Mouse (Mus musculus) midbrain, embryonic 14.5 days (tissue): ENCODE measurements around the gene Lrrc7. TPM values are rescaled to one million over a fixed set of nuclear protein-coding genes. Genes with fewer than 3 reads are reported as not detected.

Experiments used
- ATAC-seq: fragments of 200-750 bp; cut with Nextera tagmentation; 2 replicates; pipeline ENCODE4 v1.8.0; 2017; ENCODE audit warnings: moderate number of reproducible peaks, moderate library complexity; ENCODE audit not compliant: low FRiP score, low TSS enrichment
- DNase-seq: peaks from one replicate; pipeline ENCODE4 v3.0.0-alpha.2; 2015
- H3K27ac ChIP-seq: fragments of 300-500 bp; sonication (generic); replicated peaks from 2 replicates; pipeline ENCODE4 v1.5.1; 2014; ENCODE audit warnings: mild to moderate bottlenecking, low read depth, low read length, moderate library complexity
- H3K27me3 ChIP-seq: fragments of 300-500 bp; sonication (generic); 2 replicates; pipeline ENCODE4 v1.6.1; 2014; ENCODE audit warnings: low read length, control low read depth, mixed read lengths; ENCODE audit not compliant: control insufficient read depth, insufficient read depth
- H3K36me3 ChIP-seq: fragments of 300-500 bp; sonication (generic); 2 replicates; pipeline ENCODE4 v1.6.1; 2014; ENCODE audit warnings: low read length, control low read depth; ENCODE audit not compliant: control insufficient read depth, insufficient read depth
- H3K4me1 ChIP-seq: fragments of 300-500 bp; sonication (generic); 2 replicates; pipeline ENCODE4 v1.6.1; 2014; ENCODE audit warnings: mild to moderate bottlenecking, antibody characterized with exemption, low read length, control low read depth; ENCODE audit not compliant: control insufficient read depth, insufficient read depth
- H3K4me2 ChIP-seq: fragments of 300-500 bp; sonication (generic); 2 replicates; pipeline ENCODE4 v1.6.1; 2014; ENCODE audit warnings: mild to moderate bottlenecking, low read length, moderate library complexity
- H3K4me3 ChIP-seq: fragments of 300-500 bp; sonication (generic); replicated peaks from 2 replicates; pipeline ENCODE4 v1.5.1; 2014; ENCODE audit warnings: low read depth, low read length
- H3K9ac ChIP-seq: fragments of 300-500 bp; sonication (generic); replicated peaks from 2 replicates; pipeline ENCODE4 v1.6.1; 2014; ENCODE audit warnings: mild to moderate bottlenecking, low read length, moderate library complexity
- H3K9me3 ChIP-seq: fragments of 300-500 bp; sonication (generic); 2 replicates; pipeline ENCODE4 v1.6.1; 2016; ENCODE audit warnings: low read length, control low read depth, mixed read lengths; ENCODE audit not compliant: control insufficient read depth
- WGBS: fragments of 180-500 bp; shearing (Covaris S2); extraction: QIAGEN DNeasy Blood & Tissue Kit; methylation state at CpG from one replicate; pipeline ENCODE4 v1.1.7; 2014; 5-methylcytosine and 5-hydroxymethylcytosine counted together
- polyA plus RNA-seq: library from polyadenylated mRNA; unstranded; fragments of >200 nt; fragmentation: Nextera tagmentation; extraction: Ambion mirVana; gene quantifications from 2 replicates; pipeline ENCODE4 v1.2.1, GENCODE M21; 2014

Gene Lrrc7
- polyA plus RNA-seq, result 13.0 and 13.2 TPM in 2 replicates

- Histone ChIP-seq H3K27ac (peak within 1 kb of the TSS; percentile 94), H3K4me1 (peaks cover 7% of the 10 kb centered on the region), H3K4me3 (peak within 1 kb of the TSS; percentile 89), H3K27me3 (no peaks in the 10 kb centered on the region), H3K36me3 (no peaks in the 10 kb centered on the region), H3K9ac (peak within 1 kb of the TSS; percentile 96), H3K4me2 (peak within 1 kb of the TSS; percentile 82), H3K9me3 (no peaks in the 10 kb centered on the region)
- ATAC-seq (peak; percentile 89), DNase-seq (peak; percentile 90)
- WGBS, result under 1% methylated on average over 28 of the region's 28 CpGs
These were observed at the start of gene Lrrc7 for GRCm38 (mm10) chr3:158561987-158562360. Gene Lrrc7 (minus strand): TSS chr3:158562221.

GRCm38 (mm10) chr3:158607065-158607464 lies 45.0 kb upstream of the Lrrc7 start:
- H3K27me3 ChIP-seq, result no peaks in the 10 kb centered on the region
- H3K4me3 ChIP-seq, result no peak overlapping the region
- H3K9ac ChIP-seq, result no peak overlapping the region
- H3K36me3 ChIP-seq, result no peaks in the 10 kb centered on the region
- ATAC-seq, result no peak
- no peak overlapping the region for H3K27ac ChIP-seq
- no peaks in the 10 kb centered on the region for H3K4me1 ChIP-seq
- no peaks in the 10 kb centered on the region for H3K9me3 ChIP-seq
- DNase-seq, result no peak
- WGBS, result 15% methylated on average over 1 of the region's 1 CpGs
- no peak overlapping the region for H3K4me2 ChIP-seq

GRCm38 (mm10) chr3:158605274-158605673 lies 43.3 kb upstream of the Lrrc7 start:
- H3K4me1 ChIP-seq, result no peaks in the 10 kb centered on the region
- no peak overlapping the region for H3K4me2 ChIP-seq
- no peaks in the 10 kb centered on the region for H3K27me3 ChIP-seq
- no peaks in the 10 kb centered on the region for H3K36me3 ChIP-seq
- H3K9ac ChIP-seq, result no peak overlapping the region
- ATAC-seq (no peak), DNase-seq (no peak)
- no peak overlapping the region for H3K4me3 ChIP-seq
- H3K9me3 ChIP-seq, result no peaks in the 10 kb centered on the region
- H3K27ac ChIP-seq, result no peak overlapping the region

- Histone ChIP-seq H3K9ac (peak overlapping the region; percentile 96), H3K4me3 (peak overlapping the region; percentile 89), H3K4me2 (peak overlapping the region; percentile 82), H3K27me3 (no peaks in the 10 kb centered on the region), H3K4me1 (peaks cover 7% of the 10 kb centered on the region), H3K36me3 (no peaks in the 10 kb centered on the region), H3K27ac (peak overlapping the region; percentile 94), H3K9me3 (no peaks in the 10 kb centered on the region)
- WGBS, result under 1% methylated on average over 55 of the region's 55 CpGs
- DNase-seq (peak; percentile 84), ATAC-seq (peak; percentile 83)
These were observed 600 bp downstream of the Lrrc7 start for GRCm38 (mm10) chr3:158561256-158561986.

GRCm38 (mm10) chr3:158560891-158561255 lies 1.1 kb downstream of the Lrrc7 start:
- Histone ChIP-seq H3K36me3 (no peaks in the 10 kb centered on the region), H3K9me3 (no peaks in the 10 kb centered on the region), H3K4me2 (peak overlapping the region; percentile 82), H3K27me3 (no peaks in the 10 kb centered on the region), H3K9ac (peak overlapping the region; percentile 96), H3K27ac (peak overlapping the region; percentile 94), H3K4me3 (peak overlapping the region; percentile 89), H3K4me1 (peaks cover 7% of the 10 kb centered on the region)
- peak; percentile 28 for ATAC-seq
- peak; percentile 68 for DNase-seq
- 2% methylated on average over 16 of the region's 16 CpGs for WGBS

- H3K36me3 ChIP-seq, result no peaks in the 10 kb centered on the region
- peak overlapping the region; percentile 89 for H3K4me3 ChIP-seq
- H3K4me2 ChIP-seq, result peak overlapping the region; percentile 82
- no peaks in the 10 kb centered on the region for H3K9me3 ChIP-seq
- H3K27me3 ChIP-seq, result no peaks in the 10 kb centered on the region
- ATAC-seq (peak; percentile 31), DNase-seq (peak; percentile 75)
- H3K4me1 ChIP-seq, result peaks cover 7% of the 10 kb centered on the region
- H3K27ac ChIP-seq, result peak overlapping the region; percentile 94
- WGBS, result 5% methylated on average over 18 of the region's 18 CpGs
- H3K9ac ChIP-seq, result peak overlapping the region; percentile 96
These were observed 2.0 kb downstream of the Lrrc7 start for GRCm38 (mm10) chr3:158559691-158560650.

- H3K4me2 ChIP-seq, result peak overlapping the region; percentile 82
- H3K9me3 ChIP-seq, result no peaks in the 10 kb centered on the region
- DNase-seq, result peak; percentile 53
- peak overlapping the region; percentile 89 for H3K4me3 ChIP-seq
- no peaks in the 10 kb centered on the region for H3K36me3 ChIP-seq
- peak overlapping the region; percentile 94 for H3K27ac ChIP-seq
- peak overlapping the region; percentile 96 for H3K9ac ChIP-seq
- WGBS, result 20% methylated on average over 5 of the region's 5 CpGs
- no peak for ATAC-seq
- H3K4me1 ChIP-seq, result peaks cover 7% of the 10 kb centered on the region
- no peaks in the 10 kb centered on the region for H3K27me3 ChIP-seq
These were observed 2.8 kb downstream of the Lrrc7 start for GRCm38 (mm10) chr3:158559131-158559658.

GRCm38 (mm10) chr3:158558631-158559030 lies 3.4 kb downstream of the Lrrc7 start:
- peak overlapping the region; percentile 82 for H3K4me2 ChIP-seq
- ATAC-seq (no peak), DNase-seq (peak; percentile 34)
- H3K9me3 ChIP-seq, result no peaks in the 10 kb centered on the region
- no peak overlapping the region for H3K27ac ChIP-seq
- no peaks in the 10 kb centered on the region for H3K27me3 ChIP-seq
- peaks cover 7% of the 10 kb centered on the region for H3K4me1 ChIP-seq
- H3K4me3 ChIP-seq, result peak overlapping the region; percentile 89
- no peaks in the 10 kb centered on the region for H3K36me3 ChIP-seq
- H3K9ac ChIP-seq, result peak overlapping the region; percentile 96; the same call in 1 of the 2 replicates
